Mouse (Mus musculus) macrophage (primary cell): ENCODE data around the gene Mob1b. TPM values are rescaled to one million over a fixed set of nuclear protein-coding genes. Genes with fewer than 3 reads are reported as not detected.
"Not testable (repeated sequence)": the region's sequence is repeated elsewhere in the genome, so short reads cannot be mapped to it uniquely, and the experiment has no call there.

Experiments
- H3K27ac ChIP-seq: fragments of 350-480 bp; formaldehyde crosslinking; 2 replicates; pipeline ENCODE4 v1.9.0; 2021
- H3K36me3 ChIP-seq: fragments of 350-480 bp; formaldehyde crosslinking; 2 replicates; pipeline ENCODE4 v1.9.0; 2021; ENCODE audit errors: inconsistent target
- H3K4me3 ChIP-seq: fragments of 350-480 bp; formaldehyde crosslinking; 2 replicates; pipeline ENCODE4 v1.9.0; 2021; ENCODE audit errors: inconsistent target
- H3K79me2 ChIP-seq: fragments of 350-480 bp; formaldehyde crosslinking; 2 replicates; pipeline ENCODE4 v1.9.0; 2021; ENCODE audit errors: inconsistent target
- WGBS: methylation state at CpG from one replicate; pipeline ENCODE4 v1.1.7; 2026; ENCODE audit warnings: inconsistent platforms; ENCODE audit not compliant: missing documents; 5-methylcytosine and 5-hydroxymethylcytosine counted together
- polyA plus RNA-seq: library from polyadenylated mRNA; stranded (reverse); fragments of 250-400 nt; gene quantifications from 3 replicates; pipeline ENCODE4 v1.2.4, GENCODE M21; 2018; ENCODE audit warnings: inconsistent platforms

Mob1b gene
- polyA plus RNA-seq, 1 experiment from 2014 or later, result 8.3 TPM

DNA sequence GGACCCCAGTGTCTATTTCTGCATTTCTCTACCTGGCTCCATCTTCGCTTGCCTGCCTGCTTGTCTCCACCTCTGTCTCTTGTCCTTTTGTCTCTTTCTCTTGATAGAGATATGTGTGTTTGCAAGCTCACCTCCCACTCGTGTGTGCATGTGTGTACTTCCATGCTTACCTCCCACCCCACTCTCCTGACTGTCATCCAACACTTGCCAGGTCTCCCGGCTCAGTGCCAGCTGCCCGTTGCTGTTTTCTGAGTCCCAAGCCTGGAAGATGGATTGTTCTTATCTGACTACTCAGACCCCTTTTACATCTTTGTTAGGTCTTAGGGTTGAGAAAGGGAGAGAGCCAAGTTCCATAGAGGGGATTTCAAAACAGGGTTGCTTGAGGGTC is 1.6 kb downstream of the Mob1b start:
- H3K36me3 ChIP-seq, result no peaks in the 10 kb centered on the region
- H3K27ac ChIP-seq, result no peak overlapping the region
- peaks cover 62% of the 10 kb centered on the region for H3K79me2 ChIP-seq
- 68% methylated on average over 4 of the region's 4 CpGs for WGBS
- H3K4me3 ChIP-seq, result peak overlapping the region; percentile 49

- Histone ChIP-seq H3K79me2 (peaks cover 80% of the 10 kb centered on the region), H3K36me3 (no peaks in the 10 kb centered on the region), H3K4me3 (no peak overlapping the region), H3K27ac (no peak overlapping the region)
- WGBS, result 60% methylated on average over 3 of the region's 3 CpGs
These were observed 3.4 kb downstream of the Mob1b start for GRCm38 (mm10) chr5:88724030-88724429.

DNA sequence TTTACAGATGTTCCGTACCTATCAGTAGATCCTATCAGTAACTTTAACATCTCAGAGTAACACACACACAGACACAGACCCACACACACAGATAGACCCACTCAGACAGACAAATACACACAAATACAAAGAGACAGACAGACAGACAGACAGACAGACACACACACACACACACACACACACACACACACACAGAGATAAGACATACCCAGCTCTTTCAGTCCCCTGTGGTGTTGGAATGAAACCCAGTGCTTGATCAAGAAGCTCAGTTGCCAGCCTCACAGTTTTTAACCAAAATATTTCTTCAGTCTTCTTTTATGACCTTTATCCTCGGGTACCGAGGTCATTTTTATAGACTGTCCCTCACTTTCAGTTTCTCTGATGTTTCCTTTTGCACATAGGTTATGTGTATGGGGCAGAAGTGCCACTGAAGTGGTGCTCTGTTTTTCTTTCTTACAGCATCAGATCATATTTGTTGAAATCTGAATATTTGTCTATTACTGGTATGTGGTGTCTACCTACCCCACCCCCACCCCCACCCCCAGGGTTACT is 7.0 kb downstream of the Mob1b start:
- no peak overlapping the region for H3K27ac ChIP-seq
- 40% methylated on average over 3 of the region's 3 CpGs for WGBS

GRCm38 (mm10) chr5:88734786-88735185 is 14.1 kb downstream of the Mob1b start:
- 91% methylated on average over 2 of the region's 2 CpGs for WGBS
- H3K4me3 ChIP-seq, result no peak overlapping the region
- peaks cover 100% of the 10 kb centered on the region for H3K79me2 ChIP-seq
- H3K27ac ChIP-seq, result no peak overlapping the region
- H3K36me3 ChIP-seq, result no peaks in the 10 kb centered on the region

More for the DNA sequence above, 7.0 kb downstream of the Mob1b start:
- H3K4me3 ChIP-seq, result no peak overlapping the region
- peaks cover 100% of the 10 kb centered on the region for H3K79me2 ChIP-seq
- H3K36me3 ChIP-seq, result no peaks in the 10 kb centered on the region

DNA sequence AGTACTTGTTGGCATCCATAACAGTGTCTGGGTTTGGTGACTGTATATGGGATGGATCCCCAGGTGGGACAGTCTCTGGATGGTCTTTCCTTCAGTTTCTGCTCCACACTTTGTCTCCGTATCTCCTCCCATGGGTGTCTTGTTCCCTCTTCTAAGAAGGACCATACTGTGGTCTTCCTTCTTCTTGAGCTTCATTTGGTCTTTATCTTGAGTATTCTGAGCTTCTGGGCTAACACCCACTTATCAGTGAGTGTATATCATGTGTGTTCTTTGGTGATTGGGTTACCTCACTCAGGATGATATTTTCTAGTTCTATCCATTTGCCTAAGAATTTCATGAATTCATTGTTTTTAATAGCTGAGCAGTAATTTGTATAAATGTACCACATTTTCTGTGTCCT is 20.4 kb downstream of the Mob1b start:
- Histone ChIP-seq H3K36me3 (peaks cover 25% of the 10 kb centered on the region), H3K79me2 (peaks cover 89% of the 10 kb centered on the region)
- not testable (repeated sequence) for H3K27ac ChIP-seq, H3K4me3 ChIP-seq
- 100% methylated on average over 1 of the region's 1 CpGs for WGBS

- WGBS, result 95% methylated on average over 1 of the region's 1 CpGs
- peaks cover 40% of the 10 kb centered on the region for H3K79me2 ChIP-seq
- peaks cover 43% of the 10 kb centered on the region for H3K36me3 ChIP-seq
- H3K27ac ChIP-seq, result no peak overlapping the region
- H3K4me3 ChIP-seq, result no peak overlapping the region
These were observed 27.1 kb downstream of the Mob1b start for GRCm38 (mm10) chr5:88747774-88748173.

- Histone ChIP-seq H3K4me3 (no peak overlapping the region), H3K79me2 (no peaks in the 10 kb centered on the region), H3K27ac (no peak overlapping the region), H3K36me3 (peaks cover 49% of the 10 kb centered on the region)
- 98% methylated on average over 4 of the region's 4 CpGs for WGBS
These were observed 32.5 kb downstream of the Mob1b start for GRCm38 (mm10) chr5:88753199-88753598.

GRCm38 (mm10) chr5:88762611-88763010 is 42.0 kb downstream of the Mob1b start:
- no peak overlapping the region for H3K4me3 ChIP-seq
- H3K79me2 ChIP-seq, result peaks cover 24% of the 10 kb centered on the region
- no peak overlapping the region for H3K27ac ChIP-seq
- WGBS, result 96% methylated on average over 5 of the region's 5 CpGs
- H3K36me3 ChIP-seq, result 0 out of 2 replicates have a peak, but pooled peaks cover 7% of the 10 kb centered on the region

DNA sequence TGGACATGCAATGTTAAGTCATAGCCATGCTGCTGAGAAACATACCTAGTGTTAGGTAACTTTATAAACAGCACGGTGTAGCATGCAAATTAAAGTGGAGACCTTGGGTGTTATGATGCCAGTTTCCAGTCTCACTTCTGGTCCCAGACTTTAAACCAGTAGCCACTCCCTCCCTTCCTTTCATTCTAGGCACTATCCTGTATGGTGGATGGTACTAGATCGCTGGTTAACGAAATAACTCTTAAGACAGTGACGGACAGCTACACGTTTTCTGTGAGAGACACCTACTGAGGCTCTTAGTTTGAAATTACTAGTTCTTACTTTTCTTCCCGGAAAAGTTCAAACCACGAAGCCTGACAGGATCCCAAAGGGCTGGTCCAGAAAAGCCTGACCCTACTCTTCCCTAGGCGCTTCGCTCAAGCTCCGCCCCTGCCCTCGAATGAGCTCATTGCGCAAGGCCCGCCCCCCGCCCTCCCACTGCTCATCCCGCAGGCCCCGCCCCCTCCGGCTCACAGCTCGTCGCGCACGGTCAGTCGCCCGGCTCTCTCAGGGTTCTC is 43.9 kb downstream of the Mob1b start:
- whole genome bisulfite sequencing, result 3% methylated on average over 20 of the region's 23 CpGs
- Histone ChIP-seq H3K36me3 (0 out of 2 replicates have a peak, but pooled peaks cover 4% of the 10 kb centered on the region), H3K79me2 (peaks cover 43% of the 10 kb centered on the region), H3K27ac (peak overlapping the region; percentile 25; the same call in 1 of the 2 replicates), H3K4me3 (peak overlapping the region; percentile 39)

DNA sequence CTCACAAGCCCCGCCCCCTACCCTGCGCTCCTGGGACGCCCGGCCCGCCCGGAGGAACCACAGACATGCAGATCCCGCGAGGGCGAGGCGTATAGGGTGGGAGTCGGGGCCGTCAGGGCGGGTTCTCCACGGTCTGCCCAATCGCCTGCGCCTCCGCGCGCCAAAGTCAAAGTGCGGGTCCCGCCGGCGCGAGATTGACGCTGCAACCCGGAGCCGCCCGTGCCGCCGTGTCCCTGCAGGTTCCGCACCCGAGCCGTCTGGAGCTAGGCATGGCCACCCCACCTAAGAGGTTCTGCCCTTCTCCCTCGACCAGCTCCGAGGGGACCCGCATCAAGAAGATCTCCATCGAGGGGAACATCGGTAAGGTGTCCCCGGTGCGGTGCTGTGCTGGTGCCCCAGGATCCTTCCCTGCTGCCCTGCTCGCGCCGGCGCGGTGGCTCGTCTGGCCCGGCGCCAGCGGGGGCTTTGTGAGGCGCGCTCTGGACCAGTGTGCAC is 44.4 kb downstream of the Mob1b start, which contains the start of gene Dck:
Gene Dck, plus strand, starts transcription at position 10 of the 495 bp plus-strand sequence.
- peaks cover 48% of the 10 kb centered on the region for H3K79me2 ChIP-seq
- WGBS, result under 1% methylated on average over 51 of the region's 51 CpGs
- peak within 1 kb of the TSS; percentile 64 for H3K27ac ChIP-seq
- peak within 1 kb of the TSS; percentile 71 for H3K4me3 ChIP-seq
- H3K36me3 ChIP-seq, result no peaks in the 10 kb centered on the region

- WGBS, result 0% methylated on average over 3 of the region's 6 CpGs
These were observed 44.9 kb downstream of the Mob1b start for GRCm38 (mm10) chr5:88765587-88765986.

DNA sequence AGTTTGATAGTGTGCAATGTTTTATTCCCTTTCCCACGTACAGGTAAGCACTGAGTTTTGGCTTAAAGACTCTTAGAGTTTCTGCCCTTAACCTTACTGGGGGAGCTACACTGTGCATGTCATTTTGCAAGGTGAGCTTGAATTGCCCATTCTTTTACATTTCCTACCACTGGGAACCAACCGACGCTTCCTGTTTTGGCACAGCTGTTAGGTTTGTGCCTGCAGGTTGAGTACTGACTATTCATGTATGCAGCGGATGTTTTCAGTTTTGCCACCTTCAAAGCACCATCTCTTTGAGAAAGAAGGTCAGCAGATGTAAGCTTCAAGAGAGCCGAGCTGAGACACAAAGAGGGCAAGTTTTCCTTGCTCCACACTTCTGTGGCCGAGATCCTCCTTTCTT is 45.5 kb downstream of the Mob1b start:
- peak overlapping the region; percentile 71 for H3K4me3 ChIP-seq
- H3K27ac ChIP-seq, result peak overlapping the region; percentile 64
- no peaks in the 10 kb centered on the region for H3K36me3 ChIP-seq
- peaks cover 54% of the 10 kb centered on the region for H3K79me2 ChIP-seq
- 19% methylated on average over 6 of the region's 6 CpGs for WGBS

More at GRCm38 (mm10) chr5:88765587-88765986, 44.9 kb downstream of the Mob1b start:
- Histone ChIP-seq H3K36me3 (no peaks in the 10 kb centered on the region), H3K4me3 (peak overlapping the region; percentile 71), H3K27ac (peak overlapping the region; percentile 64), H3K79me2 (peaks cover 49% of the 10 kb centered on the region)

DNA sequence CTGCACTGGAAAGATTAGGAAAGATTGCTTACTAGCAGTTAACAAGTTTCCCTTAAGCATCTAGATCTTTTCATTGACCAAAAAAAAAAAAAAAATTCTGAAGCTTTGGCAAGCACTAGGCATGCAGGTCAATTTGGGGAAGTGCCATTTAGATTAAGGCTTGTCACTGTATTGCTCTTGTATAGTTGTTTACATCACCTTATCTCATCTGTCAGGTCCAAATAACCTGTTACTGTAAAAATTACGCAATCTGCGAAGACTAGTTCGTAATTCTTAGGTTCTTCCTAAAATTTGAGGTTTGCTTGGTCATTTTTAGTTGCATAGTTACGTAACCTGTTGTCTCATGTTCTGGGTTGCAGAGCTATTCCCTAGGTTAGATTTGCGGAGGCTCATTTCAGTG is 46.2 kb downstream of the Mob1b start:
- H3K27ac ChIP-seq, result peak overlapping the region; percentile 64
- H3K4me3 ChIP-seq, result peak overlapping the region; percentile 71
- peaks cover 59% of the 10 kb centered on the region for H3K79me2 ChIP-seq
- no peaks in the 10 kb centered on the region for H3K36me3 ChIP-seq
- WGBS, result 9% methylated on average over 5 of the region's 5 CpGs

GRCm38 (mm10) chr5:88768201-88768600 is 47.5 kb downstream of the Mob1b start:
- Histone ChIP-seq H3K27ac (peak overlapping the region; percentile 64), H3K79me2 (peaks cover 59% of the 10 kb centered on the region), H3K36me3 (peaks cover 11% of the 10 kb centered on the region), H3K4me3 (no peak overlapping the region; the same call in 1 of the 2 replicates)
- 81% methylated on average over 6 of the region's 6 CpGs for WGBS

DNA sequence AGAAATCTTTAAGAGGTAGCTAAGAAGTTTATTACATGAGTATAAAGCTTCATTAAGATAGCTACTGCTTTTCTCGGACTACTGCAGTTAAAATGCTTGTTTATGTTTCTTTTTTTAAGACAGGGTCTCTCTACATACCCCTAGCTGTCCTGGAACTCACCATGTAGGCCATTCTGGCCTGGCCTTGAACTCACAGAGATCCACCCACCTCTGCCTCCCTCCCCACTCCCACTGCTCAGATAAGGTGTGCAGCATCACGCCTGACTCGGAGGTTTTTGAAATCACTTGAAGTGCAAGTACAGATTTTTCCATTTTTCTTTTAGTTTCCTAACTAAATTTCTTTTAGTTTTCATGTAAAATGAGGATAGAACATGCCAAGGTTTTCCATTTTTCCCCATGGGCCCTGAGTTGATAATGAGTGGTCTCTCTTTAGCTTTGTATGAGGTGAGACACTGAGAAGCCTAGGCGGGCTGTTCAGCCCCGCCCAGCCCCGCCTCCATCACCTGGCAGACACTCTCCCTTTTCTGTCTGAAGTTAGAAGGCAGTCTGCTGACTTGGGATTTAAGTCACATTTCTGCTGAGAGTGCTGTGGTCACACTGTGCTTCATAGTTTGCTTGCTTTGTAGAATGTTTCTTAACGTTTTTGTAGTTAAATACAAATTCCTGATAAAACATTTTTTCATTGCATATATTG is 61.6 kb downstream of the Mob1b start:
- Histone ChIP-seq H3K4me3 (no peak overlapping the region), H3K27ac (no peak overlapping the region), H3K36me3 (peaks cover 68% of the 10 kb centered on the region), H3K79me2 (no peaks in the 10 kb centered on the region)
- WGBS, result 97% methylated on average over 7 of the region's 7 CpGs
